Mouse (Mus musculus) E14TG2a.4 (cell line): ENCODE data around the gene Rnf115.

ENCODE experiments used
- H3K27me3 ChIP-seq: 2 replicates; pipeline ENCODE4 v1.6.1; 2014; ENCODE audit warnings: low read length, control low read depth; ENCODE audit not compliant: insufficient read depth
- H3K36me3 ChIP-seq: 2 replicates; pipeline ENCODE4 v1.6.1; 2014; ENCODE audit warnings: low read length, control low read depth; ENCODE audit not compliant: insufficient read depth
- H3K4me1 ChIP-seq: replicated peaks from 2 replicates; pipeline ENCODE4 v1.6.1; 2014; ENCODE audit warnings: low read depth, low read length, control low read depth
- H3K4me3 ChIP-seq: replicated peaks from 2 replicates; pipeline ENCODE4 v1.5.1; 2014; ENCODE audit warnings: mild to moderate bottlenecking, low read length
- H3K9me3 ChIP-seq: 2 replicates; pipeline ENCODE4 v1.6.1; 2014; ENCODE audit warnings: low read length, control low read depth
- CTCF ChIP-seq: conservative IDR thresholded peaks from 2 replicates; pipeline ENCODE4 v1.5.1; 2014; ENCODE audit warnings: low read length
- NANOG ChIP-seq: IDR thresholded peaks from 2 replicates; pipeline ENCODE4 v1.6.1; 2014; ENCODE audit warnings: borderline replicate concordance, low read length, mixed read lengths
- POU5F1 ChIP-seq: IDR thresholded peaks from 2 replicates; pipeline ENCODE4 v1.6.1; 2014; ENCODE audit warnings: low read length, borderline replicate concordance

Rnf115 gene

DNA sequence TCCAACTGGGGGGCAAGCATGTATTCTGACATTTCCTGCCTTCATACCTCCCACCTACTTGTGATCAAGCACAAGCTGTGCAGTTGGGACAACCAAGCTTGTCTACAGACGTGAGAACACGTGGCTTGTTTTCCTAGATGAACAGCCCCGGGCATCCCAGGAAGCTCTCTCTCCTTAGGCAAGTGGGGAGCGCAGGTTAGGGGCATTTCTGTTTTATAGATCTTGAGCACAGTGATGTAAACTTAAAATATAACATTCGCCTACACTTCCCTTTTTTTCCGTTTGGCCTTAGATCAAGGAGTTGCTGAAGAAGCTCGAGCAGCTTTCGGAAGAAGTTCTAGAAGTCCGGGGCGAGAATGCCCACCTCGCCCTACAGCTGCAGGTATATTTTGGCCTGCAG is 38.6 kb upstream of the Rnf115 start:
- Histone ChIP-seq H3K36me3 (no peaks in the 10 kb centered on the region), H3K4me3 (peak overlapping the region; percentile 44; the same call in 1 of the 2 replicates), H3K27me3 (peaks cover 29% of the 10 kb centered on the region), H3K4me1 (peaks cover 72% of the 10 kb centered on the region), H3K9me3 (no peaks in the 10 kb centered on the region)
- TF ChIP-seq POU5F1 (no peak), NANOG (no peak), CTCF (no peak)

DNA sequence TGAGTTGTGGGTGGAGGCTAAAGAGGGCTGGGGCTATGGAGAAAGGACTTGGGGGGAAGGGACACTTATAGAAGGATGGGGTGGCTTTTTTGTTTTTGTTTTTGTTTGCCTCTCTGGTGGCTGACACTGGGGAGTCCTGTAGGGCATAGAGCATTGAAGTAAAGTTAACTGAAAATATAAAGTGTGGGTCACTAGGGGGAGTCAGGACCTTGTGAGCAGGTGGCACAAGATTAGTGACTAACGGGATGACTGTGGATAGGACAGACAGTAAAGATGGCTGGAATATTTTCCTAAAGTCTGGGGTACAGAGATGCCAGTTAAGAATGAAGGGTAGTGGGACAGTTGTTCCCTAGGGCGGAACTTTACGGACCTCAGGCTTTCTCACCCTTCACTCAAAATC is 37.2 kb upstream of the Rnf115 start:
- TF ChIP-seq CTCF = peak; percentile 18; the same call in 1 of the 2 replicates
- TF ChIP-seq NANOG = no peak

DNA sequence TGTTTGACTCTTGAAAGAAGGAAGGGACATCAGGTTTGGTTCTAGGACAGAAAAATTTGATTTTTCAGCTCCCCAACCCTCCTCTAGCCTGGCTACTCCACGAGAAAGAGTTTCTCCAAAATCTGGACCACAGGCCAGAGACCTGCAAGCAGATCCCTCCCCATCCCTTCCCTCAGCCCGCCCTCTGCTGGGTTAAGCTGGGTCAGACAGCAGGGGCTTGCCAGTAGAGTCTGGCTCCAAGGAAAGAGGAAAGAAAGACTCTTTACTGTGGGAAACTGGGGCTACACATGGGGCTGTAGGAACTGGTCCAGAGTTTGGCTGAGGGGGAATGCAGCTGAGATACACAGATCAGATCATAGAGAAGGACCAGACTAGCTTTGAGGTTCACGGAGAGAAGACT is 35.0 kb upstream of the Rnf115 start:
- Histone ChIP-seq H3K36me3 (no peaks in the 10 kb centered on the region), H3K9me3 (no peaks in the 10 kb centered on the region), H3K4me1 (peaks cover 66% of the 10 kb centered on the region), H3K4me3 (no peak overlapping the region), H3K27me3 (peaks cover 9% of the 10 kb centered on the region; the same call in 1 of the 2 replicates)
- TF ChIP-seq CTCF = peak; percentile 31
- TF ChIP-seq NANOG = no peak
- TF ChIP-seq POU5F1 = no peak

More for the DNA sequence above, 37.2 kb upstream of the Rnf115 start:
- peaks cover 63% of the 10 kb centered on the region for H3K4me1 ChIP-seq
- H3K9me3 ChIP-seq = no peaks in the 10 kb centered on the region
- H3K4me3 ChIP-seq = no peak overlapping the region
- H3K27me3 ChIP-seq = peaks cover 14% of the 10 kb centered on the region
- no peaks in the 10 kb centered on the region for H3K36me3 ChIP-seq

DNA sequence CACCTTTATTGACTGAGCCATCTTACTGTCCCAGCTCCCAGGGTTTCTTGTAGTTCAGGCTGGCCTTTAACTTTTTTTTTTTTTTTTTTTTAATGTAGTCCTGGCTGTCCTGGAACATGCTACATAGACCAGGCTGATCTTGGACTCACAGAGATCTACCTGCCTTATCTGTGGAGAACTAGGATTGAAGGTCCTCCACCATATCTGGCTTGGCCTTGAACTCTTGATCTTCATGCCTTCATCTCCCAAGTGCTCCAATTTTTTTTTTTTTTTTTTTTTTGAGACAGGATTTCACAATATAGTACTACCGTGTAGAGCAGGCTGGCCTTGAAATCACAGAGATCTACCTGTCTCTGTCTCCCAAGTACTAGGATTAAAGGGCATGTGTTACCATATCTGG is 33.9 kb upstream of the Rnf115 start:
- Histone ChIP-seq H3K9me3 (no peaks in the 10 kb centered on the region), H3K36me3 (no peaks in the 10 kb centered on the region), H3K27me3 (peaks cover 9% of the 10 kb centered on the region; the same call in 1 of the 2 replicates), H3K4me3 (peak overlapping the region; percentile 24), H3K4me1 (peaks cover 73% of the 10 kb centered on the region)
- TF ChIP-seq CTCF (no peak), POU5F1 (no peak), NANOG (no peak)

DNA sequence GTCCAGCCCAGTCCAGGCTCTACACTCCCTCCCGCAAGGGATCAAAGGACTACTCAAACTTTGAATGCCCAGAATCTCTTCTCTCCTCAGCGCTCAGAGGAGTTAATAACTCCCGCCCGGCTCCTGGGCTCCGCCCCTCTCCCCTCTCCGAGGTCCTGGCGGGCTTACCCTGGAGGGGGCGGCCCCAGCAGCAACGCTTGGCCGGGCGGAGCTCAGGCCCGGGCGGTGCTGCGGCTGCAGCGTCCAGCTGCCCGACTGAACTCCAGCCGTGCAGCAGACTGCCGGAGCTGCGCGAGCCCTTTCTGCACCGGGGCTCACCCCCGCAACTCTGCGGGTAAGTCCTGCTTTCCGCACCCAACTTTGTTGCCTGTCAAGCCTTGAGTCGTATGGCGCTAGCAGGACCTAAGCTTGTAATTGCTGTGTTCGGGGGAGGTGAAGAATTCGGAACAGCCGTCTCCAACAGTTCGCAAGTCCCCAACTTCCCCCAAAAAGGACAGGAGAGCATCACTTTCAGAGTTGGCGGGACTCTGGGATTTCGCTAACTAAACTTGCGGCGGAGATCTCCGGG is 31.2 kb upstream of the Rnf115 start, which contains the start of gene Pias3:
Gene Pias3, plus strand, starts transcription at position 187 of the 568 bp plus-strand sequence.
- Histone ChIP-seq H3K36me3 (peaks cover 13% of the 10 kb centered on the region), H3K9me3 (no peaks in the 10 kb centered on the region), H3K4me1 (peaks cover 76% of the 10 kb centered on the region), H3K4me3 (peak within 1 kb of the TSS; percentile 98), H3K27me3 (no peaks in the 10 kb centered on the region)
- no peak for TF ChIP-seq CTCF
- no peak for TF ChIP-seq NANOG
- TF ChIP-seq POU5F1 = no peak

DNA sequence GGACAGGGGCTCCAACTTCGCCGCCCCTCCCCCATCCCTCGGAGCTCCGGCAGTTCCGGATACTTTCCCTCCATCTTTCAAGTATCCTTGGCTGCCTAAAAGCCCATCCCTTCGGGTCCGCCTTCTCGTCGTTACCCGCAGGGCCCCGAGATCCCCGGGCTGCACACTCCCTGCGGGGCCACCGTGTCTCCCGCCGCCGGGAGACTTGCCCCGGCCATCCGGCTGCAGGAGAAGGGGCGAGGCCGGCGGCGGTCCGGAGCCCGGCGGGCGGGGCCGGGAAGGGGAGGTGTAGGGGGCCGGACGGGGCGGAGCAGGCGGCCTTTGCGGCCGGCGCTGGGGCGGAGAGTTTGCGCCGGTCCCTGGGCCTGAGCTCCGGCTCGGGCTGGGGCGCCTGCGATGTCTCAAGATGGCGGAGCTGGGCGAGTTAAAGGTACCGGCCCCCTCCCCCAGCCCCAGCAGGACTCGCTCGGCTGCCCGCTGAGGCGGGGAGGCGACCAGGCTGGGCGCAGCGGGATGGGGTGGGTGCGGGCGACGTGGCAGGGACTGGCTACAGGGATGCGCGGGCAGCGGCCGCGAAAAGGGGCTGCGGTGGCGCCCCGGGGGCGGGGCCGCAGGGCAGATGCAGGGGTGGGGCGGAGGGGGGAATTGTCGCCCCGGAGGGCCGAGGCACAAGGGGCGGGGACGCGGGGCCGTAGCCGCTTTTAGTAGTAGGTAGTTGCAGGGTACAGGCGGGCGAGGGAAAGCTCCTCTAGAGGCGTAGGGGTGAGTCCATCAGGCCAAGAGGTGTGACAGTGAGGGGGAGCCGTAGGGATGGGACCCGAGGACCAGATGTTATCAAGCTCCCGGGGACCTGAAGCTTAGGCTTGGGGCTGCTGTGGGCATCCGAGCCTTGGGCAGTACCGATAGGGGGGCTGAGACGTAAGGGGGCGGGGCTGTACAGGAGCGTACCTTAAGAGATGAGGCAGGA is 30.4 kb upstream of the Rnf115 start:
- Histone ChIP-seq H3K9me3 (no peaks in the 10 kb centered on the region), H3K27me3 (no peaks in the 10 kb centered on the region), H3K36me3 (peaks cover 21% of the 10 kb centered on the region), H3K4me3 (peak overlapping the region; percentile 98), H3K4me1 (peaks cover 76% of the 10 kb centered on the region)
- TF ChIP-seq CTCF (no peak), POU5F1 (no peak), NANOG (no peak)

DNA sequence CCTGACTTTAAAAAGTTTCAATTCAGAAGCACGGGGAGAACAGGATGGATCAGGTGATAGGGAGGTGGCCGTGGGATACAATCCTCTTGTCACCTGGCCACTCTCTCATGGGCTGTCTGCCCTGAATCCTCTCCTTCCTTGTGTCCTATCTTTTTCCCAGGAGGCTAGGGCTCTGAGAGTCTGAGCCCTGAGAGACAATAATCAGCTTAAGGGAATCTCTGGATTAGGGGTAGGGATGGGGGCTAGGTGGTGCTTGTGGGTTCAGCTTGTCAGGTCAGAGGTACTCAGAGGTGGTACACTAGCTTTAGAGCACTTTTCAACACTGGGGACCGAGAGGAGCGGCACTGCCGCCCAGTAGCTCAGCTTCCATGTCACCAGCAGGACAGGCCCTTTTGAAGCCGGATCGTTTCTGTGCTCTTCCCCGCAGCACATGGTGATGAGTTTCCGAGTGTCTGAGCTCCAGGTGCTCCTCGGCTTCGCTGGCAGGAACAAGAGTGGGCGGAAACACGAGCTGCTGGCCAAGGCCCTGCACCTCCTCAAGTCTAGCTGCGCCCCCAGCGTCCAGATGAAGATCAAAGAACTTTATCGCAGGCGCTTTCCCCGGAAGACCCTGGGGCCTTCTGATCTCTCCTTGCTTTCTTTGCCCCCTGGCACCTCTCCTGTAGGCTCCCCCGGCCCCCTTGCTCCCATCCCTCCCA is 28.3 kb upstream of the Rnf115 start:
- Histone ChIP-seq H3K4me1 (peaks cover 79% of the 10 kb centered on the region), H3K27me3 (no peaks in the 10 kb centered on the region), H3K4me3 (peak overlapping the region; percentile 39), H3K36me3 (peaks cover 40% of the 10 kb centered on the region), H3K9me3 (no peaks in the 10 kb centered on the region)
- TF ChIP-seq NANOG (no peak), POU5F1 (no peak), CTCF (no peak)

DNA sequence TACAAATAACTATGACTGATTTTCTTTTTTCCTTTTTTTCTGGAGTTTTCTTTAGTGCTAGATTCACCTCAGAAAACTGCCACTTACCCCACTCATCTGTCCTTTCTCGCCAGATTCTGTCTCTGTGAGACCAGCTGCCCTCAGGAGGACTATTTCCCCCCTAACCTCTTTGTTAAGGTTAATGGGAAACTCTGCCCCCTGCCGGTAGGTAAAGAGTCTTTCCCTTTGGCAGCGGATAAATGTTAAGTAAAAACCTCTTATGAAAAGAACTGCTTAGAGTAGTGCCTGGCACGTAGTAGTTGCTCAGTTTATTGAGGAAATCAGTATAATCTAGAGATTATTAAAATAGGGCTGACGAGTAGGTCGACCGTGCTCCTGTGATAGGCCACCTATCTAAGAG is 27.1 kb upstream of the Rnf115 start:
- Histone ChIP-seq H3K4me1 (peaks cover 86% of the 10 kb centered on the region), H3K9me3 (no peaks in the 10 kb centered on the region), H3K36me3 (peaks cover 53% of the 10 kb centered on the region), H3K4me3 (no peak overlapping the region), H3K27me3 (no peaks in the 10 kb centered on the region)
- TF ChIP-seq POU5F1 = no peak
- TF ChIP-seq CTCF = peak; percentile 77
